In the genomic region with DNA sequence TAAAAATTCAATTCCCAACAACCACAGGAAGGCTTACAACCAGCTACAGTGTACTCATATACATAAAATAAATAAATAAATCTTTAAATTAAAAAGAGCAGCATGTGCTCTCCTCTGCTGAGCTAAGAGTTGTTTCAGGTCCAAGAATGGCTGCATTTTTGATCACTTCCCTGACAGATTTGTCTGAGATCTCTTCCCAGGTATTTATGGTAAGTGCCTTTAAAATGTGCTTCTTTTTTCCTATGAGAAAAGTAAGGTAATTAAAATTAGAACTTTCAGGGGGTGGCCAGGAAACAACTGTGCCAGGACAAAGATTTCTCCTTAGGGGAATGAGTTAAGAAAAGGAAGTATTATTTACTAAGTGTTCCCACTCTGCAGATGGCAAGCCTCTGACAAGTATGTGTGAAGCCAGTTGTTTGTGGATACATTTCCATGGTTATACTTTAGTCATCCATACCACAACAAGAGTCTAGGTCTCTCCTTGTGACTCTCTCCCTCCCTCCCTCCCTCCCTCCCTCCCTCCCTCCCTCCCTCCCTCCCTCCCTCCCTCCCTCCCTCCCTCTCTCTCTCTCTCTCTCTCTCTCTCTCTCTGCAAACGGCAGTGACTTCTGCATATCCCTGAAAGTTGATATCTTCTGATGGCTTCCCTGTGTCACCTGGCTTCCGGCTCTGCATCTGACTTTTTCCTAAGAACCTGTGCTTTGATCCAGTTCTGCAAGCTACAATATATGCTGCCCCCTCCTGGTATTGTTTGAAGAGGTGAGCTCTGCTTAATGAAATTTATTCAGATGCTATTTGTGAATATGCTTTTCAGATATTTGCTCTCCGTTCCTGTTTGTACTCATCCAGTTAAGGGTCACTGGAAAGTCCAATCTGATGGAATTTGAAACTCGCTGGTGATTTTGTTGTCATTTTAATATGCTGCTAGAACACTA, we compare ENCODE assay signal across 9 mouse cellular contexts. TPM values are rescaled to one million over a fixed set of nuclear protein-coding genes. Genes with fewer than 3 reads are reported as not detected.
A peak's percentile ranks its signal among the peaks of the same experiment; 100 is the strongest.
DNase-seq lines count a peak whose midpoint lies in the region; ATAC-seq lines count a peak whose summit lies in the region.
"Had no signal": no experiment of that assay in that cellular context is flagged by ENCODE, and none has a peak within 500 bp of the region (broad histone marks: within the 10 kb centered on the region; RNA-seq: fewer than 3 reads in every experiment).

No protein-coding gene starts in this region.

- no peaks in the 10 kb centered on the region for H3K27me3 ChIP-seq in hindbrain, embryonic 11.5 days (ENCODE audit: control insufficient read depth, insufficient read depth, low read length)
- no peaks in the 10 kb centered on the region for H3K27me3 ChIP-seq in hindbrain, embryonic 10.5 days (ENCODE audit: insufficient read depth, poor library complexity, severe bottlenecking)

- no peaks in the 10 kb centered on the region for H3K36me3 ChIP-seq in hindbrain, embryonic 11.5 days (ENCODE audit: control insufficient read depth, insufficient read depth, low read length)
- H3K36me3 ChIP-seq in hindbrain, embryonic 10.5 days, result no peaks in the 10 kb centered on the region

- H3K9ac ChIP-seq in hindbrain, embryonic 11.5 days (ENCODE audit: low read depth, low read length), result no peak overlapping the region

- ATAC-seq in hindbrain, embryonic 11.5 days (ENCODE audit: low FRiP score), result no peak

- no peak overlapping the region for H3K4me2 ChIP-seq in hindbrain, embryonic 11.5 days (replicated peaks; ENCODE audit: low read depth, low read length)

- no peaks in the 10 kb centered on the region for H3K4me1 ChIP-seq in hindbrain, embryonic 11.5 days (replicated peaks; ENCODE audit: control insufficient read depth, insufficient read depth, low read length)
- H3K4me1 ChIP-seq in hindbrain, embryonic 10.5 days (replicated peaks), result no peaks in the 10 kb centered on the region

- H3K27ac ChIP-seq in hindbrain, embryonic 11.5 days (ENCODE audit: low read depth, low read length), result no peak overlapping the region
- H3K27ac ChIP-seq in hindbrain, embryonic 10.5 days, result no peak overlapping the region

- 55% methylated on average over 4 of the region's 4 CpGs for WGBS in hindbrain, embryonic 11.5 days
- 47% methylated on average over 4 of the region's 4 CpGs for WGBS in hindbrain, embryonic 10.5 days

- no peaks in the 10 kb centered on the region for H3K9me3 ChIP-seq in hindbrain, embryonic 11.5 days (ENCODE audit: control insufficient read depth, low read length)
- H3K9me3 ChIP-seq in hindbrain, embryonic 10.5 days, result no peaks in the 10 kb centered on the region

- peak; percentile 31 for DNase-seq in hindbrain, embryonic 11.5 days (ENCODE audit: low spot score)
- DNase-seq in hindbrain, embryonic 10.5 days (ENCODE audit: low spot score), result no peak
- peak; percentile 17 for DNase-seq in right cerebral cortex, adult 18-20 months
- no peak for DNase-seq in right cerebral cortex, postnatal 25 days
- DNase-seq in adipocyte (ENCODE audit: low spot score), result peak; percentile 25
- DNase-seq in retina, postnatal 1 day, result peak; percentile 34
- DNase-seq in right cerebral cortex, postnatal 4 days, result no peak
- DNase-seq: gastrocnemius, postnatal 14 days; thymus, adult 2 months had no signal

- H3K4me3 ChIP-seq in hindbrain, embryonic 11.5 days (ENCODE audit: low read depth, low read length), result no peak overlapping the region
- no peak overlapping the region for H3K4me3 ChIP-seq in hindbrain, embryonic 10.5 days

RNA-seq across cellular contexts. Expression of a gene that starts 21.9 kb away (rescaled TPM):
- polyA plus RNA-seq in hindbrain, embryonic 11.5 days (2014; fragmentation: Nextera tagmentation; extraction: Ambion mirVana), result 10.6 and 12.3 TPM in 2 replicates
- 9.4 and 11.1 TPM in 2 replicates for polyA plus RNA-seq in hindbrain, embryonic 10.5 days (2016; fragmentation: Nextera tagmentation; extraction: Ambion mirVana)

Comparison
In these comparisons a context has a peak if more than half of its experiments do, and no peak if none do; other contexts are left out.
1. DNase-seq: peak in hindbrain, embryonic 11.5 days (single experiment), right cerebral cortex, adult 18-20 months (single experiment), adipocyte (single experiment) and retina, postnatal 1 day (single experiment); none in hindbrain, embryonic 10.5 days (single experiment), right cerebral cortex, postnatal 25 days (single experiment) and right cerebral cortex, postnatal 4 days (single experiment).